Mouse (Mus musculus) cortical plate, adult 2 months (tissue): ENCODE results near the gene Musk. TPM values are rescaled to one million over a fixed set of nuclear protein-coding genes. Genes with fewer than 3 reads are reported as not detected.
"Not testable (repeated sequence)": the region's sequence is repeated elsewhere in the genome, so short reads cannot be mapped to it uniquely, and the experiment has no call there.

Source experiments
- H3K27ac ChIP-seq: fragments of 200-500 bp; 2 replicates; pipeline ENCODE4 v1.5.1; 2012; ENCODE audit warnings: low read length, control low read depth, inconsistent platforms; ENCODE audit not compliant: insufficient read depth
- H3K4me1 ChIP-seq: fragments of 200-500 bp; 2 replicates; pipeline ENCODE4 v1.6.1; 2011; ENCODE audit warnings: low read length; ENCODE audit not compliant: control insufficient read depth, insufficient read depth
- H3K4me3 ChIP-seq: fragments of 200-500 bp; 2 replicates; pipeline ENCODE4 v1.5.1; 2011; ENCODE audit warnings: mild to moderate bottlenecking, low read length, control low read depth; ENCODE audit not compliant: insufficient read depth
- CTCF ChIP-seq: fragments of 200-500 bp; IDR thresholded peaks from 2 replicates; pipeline ENCODE4 v1.5.1; 2011; ENCODE audit warnings: mild to moderate bottlenecking, control low read depth, low read length; ENCODE audit not compliant: insufficient read depth; ENCODE audit errors: extremely low read depth
- POLR2A ChIP-seq: fragments of 200-500 bp; IDR thresholded peaks from 2 replicates; pipeline ENCODE4 v1.6.1; 2011; ENCODE audit warnings: mild to moderate bottlenecking, low read length, control low read depth; ENCODE audit not compliant: insufficient read depth; ENCODE audit errors: extremely low read depth
- polyA plus RNA-seq: library from polyadenylated mRNA; depleted of rRNA; stranded (reverse); fragments of >200 nt; gene quantifications from 2 replicates; pipeline ENCODE4 v1.2.3, GENCODE M21; 2012; rRNA removed

The Musk gene
- 0.26 and 0.67 TPM in 2 replicates for polyA plus RNA-seq

GRCm38 (mm10) chr4:58285687-58286086 is at the start of gene Musk:
Musk (plus strand) TSS chr4:58285960.
- Histone ChIP-seq H3K27ac (no peak within 1 kb of the TSS), H3K4me1 (no peaks in the 10 kb centered on the region), H3K4me3 (no peak within 1 kb of the TSS)
- TF ChIP-seq CTCF (no peak), POLR2A (no peak)

GRCm38 (mm10) chr4:58240416-58240815 is 45.3 kb upstream of the Musk start:
- Histone ChIP-seq H3K4me1 (no peaks in the 10 kb centered on the region), H3K27ac (no peak overlapping the region), H3K4me3 (no peak overlapping the region)
- TF ChIP-seq POLR2A (no peak), CTCF (no peak)

DNA sequence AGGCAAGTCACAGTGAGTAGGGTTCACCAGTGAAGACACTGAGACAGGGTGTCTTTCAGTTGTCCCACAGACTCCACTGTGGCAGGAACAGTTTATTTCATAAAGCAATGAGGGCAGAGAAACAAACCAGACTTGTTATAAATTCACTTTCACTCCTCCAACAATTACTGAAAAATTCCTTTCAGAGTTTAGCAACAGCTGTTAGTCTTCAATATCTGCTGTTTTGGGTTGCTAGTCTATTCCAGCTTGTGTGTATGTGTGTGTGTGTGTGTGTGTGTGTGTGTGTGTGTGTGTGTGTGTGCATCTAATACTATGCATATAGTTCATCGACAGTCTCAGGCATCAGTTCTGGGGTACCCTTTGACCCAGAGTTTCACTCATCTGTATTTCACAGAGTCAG is 40.2 kb upstream of the Musk start:
- no peak overlapping the region for H3K4me3 ChIP-seq
- no peak for TF ChIP-seq CTCF
- TF ChIP-seq POLR2A, result no peak
- H3K4me1 ChIP-seq, result no peaks in the 10 kb centered on the region
- H3K27ac ChIP-seq, result no peak overlapping the region

DNA sequence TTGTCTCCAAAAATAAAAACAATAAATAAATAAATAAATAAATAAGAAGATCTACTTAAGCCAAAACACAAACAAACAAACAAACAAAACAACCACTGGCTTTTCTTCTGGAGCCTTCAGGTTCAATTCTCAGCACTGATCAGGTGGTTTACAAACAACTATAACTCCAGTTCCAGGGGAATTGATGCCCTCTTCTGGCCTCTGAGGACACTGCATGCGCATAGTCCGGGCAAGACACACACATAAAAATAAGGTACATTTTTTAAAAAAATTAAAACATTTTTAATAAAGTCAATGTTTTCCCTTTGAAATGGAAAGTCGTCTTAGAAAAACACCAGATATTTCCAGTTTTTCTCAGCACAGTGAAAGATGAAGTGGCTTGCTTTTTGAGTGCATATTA is 33.4 kb upstream of the Musk start:
- TF ChIP-seq CTCF (no peak), POLR2A (no peak)
- no peak overlapping the region for H3K27ac ChIP-seq
- H3K4me3 ChIP-seq, result no peak overlapping the region
- H3K4me1 ChIP-seq, result no peaks in the 10 kb centered on the region

DNA sequence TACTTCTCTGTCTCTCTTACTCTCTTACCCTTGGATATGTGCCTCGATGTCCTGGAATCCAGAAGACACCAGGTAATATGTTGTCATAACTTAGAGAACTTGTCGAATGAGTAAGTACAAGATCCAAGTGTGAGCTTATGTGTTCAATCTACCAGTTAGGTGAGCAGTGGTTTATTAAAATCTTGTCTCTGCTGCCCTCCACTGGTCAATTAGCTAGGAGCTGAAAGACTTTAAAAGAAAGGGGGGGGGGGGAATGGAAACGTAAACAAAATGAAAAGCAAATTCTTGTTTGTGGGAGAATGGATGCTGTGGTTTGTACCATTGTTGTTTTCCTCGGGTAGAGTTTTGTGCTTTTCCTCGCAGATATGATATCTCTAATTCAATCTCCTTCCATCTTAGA is 32.4 kb upstream of the Musk start:
- Histone ChIP-seq H3K4me1 (no peaks in the 10 kb centered on the region), H3K4me3 (no peak overlapping the region), H3K27ac (no peak overlapping the region)
- TF ChIP-seq POLR2A (no peak), CTCF (peak; percentile 13; the same call in 1 of the 2 replicates)

DNA sequence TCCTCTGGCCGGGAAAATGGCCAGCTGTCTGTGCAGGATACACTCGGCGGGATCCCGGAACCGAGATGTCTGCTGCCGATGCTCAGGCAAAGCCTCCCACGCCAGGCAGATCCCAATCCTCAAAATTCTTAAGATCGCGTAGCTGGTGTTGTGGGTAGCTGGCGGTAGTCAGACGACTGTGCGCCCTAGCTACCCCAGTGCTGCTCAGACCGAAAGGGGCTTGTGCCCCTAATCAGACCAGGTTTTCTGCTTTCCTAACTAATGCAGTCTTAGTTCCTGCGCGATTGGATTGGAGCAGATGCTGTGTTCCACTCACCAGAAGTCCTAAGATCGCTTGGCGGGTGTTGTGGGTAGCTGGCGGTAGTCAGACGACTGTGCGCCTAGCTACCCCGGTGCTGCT is 25.0 kb upstream of the Musk start:
- not testable (repeated sequence) for H3K4me1 ChIP-seq, H3K27ac ChIP-seq, H3K4me3 ChIP-seq

GRCm38 (mm10) chr4:58266294-58266693 is 19.5 kb upstream of the Musk start:
- Histone ChIP-seq H3K27ac (no peak overlapping the region), H3K4me3 (no peak overlapping the region), H3K4me1 (no peaks in the 10 kb centered on the region)
- TF ChIP-seq CTCF (peak; percentile 65), POLR2A (no peak)

- no peak for TF ChIP-seq POLR2A
- TF ChIP-seq CTCF, result no peak
- no peak overlapping the region for H3K4me3 ChIP-seq
- no peak overlapping the region for H3K27ac ChIP-seq
- no peaks in the 10 kb centered on the region for H3K4me1 ChIP-seq
These were observed 16.7 kb upstream of the Musk start for GRCm38 (mm10) chr4:58268897-58269542.

- H3K27ac ChIP-seq, result no peak overlapping the region
These were observed 15.8 kb upstream of the Musk start for GRCm38 (mm10) chr4:58269961-58270360.

GRCm38 (mm10) chr4:58270956-58271355 is 14.8 kb upstream of the Musk start:
- no peak for TF ChIP-seq POLR2A
- Histone ChIP-seq H3K4me3 (no peak overlapping the region), H3K27ac (no peak overlapping the region), H3K4me1 (no peaks in the 10 kb centered on the region)

More at GRCm38 (mm10) chr4:58269961-58270360, 15.8 kb upstream of the Musk start:
- Histone ChIP-seq H3K4me3 (no peak overlapping the region), H3K4me1 (no peaks in the 10 kb centered on the region)
- TF ChIP-seq CTCF (no peak), POLR2A (no peak)

DNA sequence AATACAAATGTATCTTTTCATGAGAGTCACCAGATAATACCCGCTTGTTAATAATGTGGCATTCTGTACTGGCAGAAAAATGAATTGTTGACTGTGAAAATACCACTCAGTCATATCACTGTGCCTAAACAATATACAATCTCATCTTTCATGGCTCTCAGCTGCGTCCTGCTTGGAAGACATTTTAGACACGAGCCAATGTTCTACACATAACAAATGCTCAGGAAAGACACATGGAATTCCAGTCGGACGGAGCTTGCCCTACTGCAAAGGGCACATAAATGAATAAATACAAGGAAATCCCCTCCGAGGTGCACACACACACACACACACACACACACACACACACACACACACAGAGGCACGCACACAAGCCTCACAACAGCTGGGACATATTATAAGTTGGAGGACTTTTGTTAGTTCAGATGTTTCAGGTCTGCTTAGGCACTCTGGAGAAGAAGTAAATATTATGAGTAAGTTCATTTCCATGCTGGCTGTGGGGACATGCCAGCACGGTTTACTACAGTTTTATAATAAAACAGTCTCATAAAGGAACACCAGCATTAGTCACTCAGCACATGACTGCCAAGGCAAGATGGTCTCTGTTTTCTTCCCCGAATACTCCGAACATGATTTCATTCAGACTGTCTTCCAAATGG is 14.1 kb upstream of the Musk start:
- H3K4me1 ChIP-seq, result no peaks in the 10 kb centered on the region
- no peak for TF ChIP-seq POLR2A
- no peak for TF ChIP-seq CTCF
- H3K4me3 ChIP-seq, result no peak overlapping the region
- no peak overlapping the region for H3K27ac ChIP-seq
